Mouse (Mus musculus): ENCODE data around the gene Pdzrn3.
A peak's percentile ranks its signal among the peaks of the same experiment; 100 is the strongest.

Pdzrn3 gene

DNA sequence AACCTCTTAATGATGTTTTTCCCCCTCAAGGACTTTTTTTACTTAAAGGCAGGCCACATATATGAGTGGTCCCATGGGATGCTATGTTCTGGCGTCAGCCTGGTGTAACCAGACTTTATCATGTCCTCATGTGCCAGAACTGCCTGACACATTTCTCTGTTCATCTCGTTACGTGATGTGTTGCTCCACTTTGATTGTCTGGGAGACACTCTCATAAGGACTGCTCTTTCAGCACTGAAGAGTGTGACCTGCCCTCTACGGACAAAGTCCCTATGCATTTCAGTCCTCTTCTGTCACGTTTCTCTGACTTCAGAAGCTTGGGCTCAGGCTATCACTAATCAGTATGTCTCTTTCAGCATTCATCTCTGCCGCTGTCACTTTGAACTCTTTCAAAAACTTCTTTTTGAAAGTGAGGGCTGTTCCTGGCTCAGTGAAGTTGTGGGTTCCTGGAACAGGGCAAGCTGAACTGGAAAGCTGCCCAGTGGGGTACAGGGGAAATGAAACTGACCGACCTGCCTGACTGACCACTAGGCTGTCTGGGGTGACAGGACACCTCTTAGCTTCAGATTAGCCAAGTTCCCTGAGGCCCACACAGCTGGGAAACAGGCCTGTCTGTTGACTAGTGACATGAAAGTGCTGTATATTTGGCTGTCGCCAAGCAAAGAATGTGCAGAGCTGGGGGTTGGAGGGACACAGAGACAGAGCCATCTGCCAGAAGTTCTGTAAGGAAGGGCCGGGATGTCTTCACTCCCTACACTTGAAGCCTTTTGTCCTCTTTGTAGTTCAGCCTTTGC is 10.7 kb downstream of the Pdzrn3 start:
- no peak for DNase-seq (ENCODE audit: low spot score in 2 of 2)

DNA sequence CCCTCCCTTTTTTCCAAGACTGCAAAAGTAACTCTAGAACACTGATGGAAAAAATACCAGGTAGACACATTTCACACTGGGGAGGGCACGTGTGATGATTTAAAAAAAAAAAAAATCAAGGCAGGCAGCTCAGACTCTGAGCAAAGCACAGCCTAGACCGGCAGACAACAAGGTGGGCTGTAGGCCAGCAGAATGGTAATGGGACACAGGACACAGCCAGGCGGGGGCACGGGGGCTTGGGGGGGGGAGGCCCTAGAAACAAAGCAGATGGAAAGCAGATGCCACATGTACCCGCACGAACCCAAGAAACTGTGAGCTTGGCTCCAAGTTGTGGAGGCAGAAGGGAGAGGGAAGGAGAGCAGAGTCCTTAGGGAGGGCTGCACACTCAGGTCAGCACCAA is 11.9 kb downstream of the Pdzrn3 start:
- no peak for DNase-seq (ENCODE audit: low spot score in 2 of 2)

DNA sequence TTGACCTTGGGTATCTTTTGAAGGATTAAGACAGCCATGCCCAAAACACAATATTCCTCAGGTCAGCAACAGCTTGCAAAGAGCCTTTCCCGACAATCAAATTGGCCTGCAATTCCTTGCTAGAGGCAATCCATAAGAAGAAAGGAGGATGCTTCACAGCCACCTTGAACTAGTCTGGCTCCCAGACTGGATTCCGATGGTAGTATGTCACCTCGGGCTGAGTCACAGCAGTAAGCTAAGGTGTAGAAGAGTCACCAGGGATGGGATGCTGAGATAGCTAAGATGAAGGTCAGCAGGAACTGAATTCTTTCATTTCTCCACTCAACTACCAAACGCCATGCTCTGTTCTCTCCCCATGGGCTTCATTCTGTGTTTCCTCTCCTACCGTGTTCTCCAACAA is 13.8 kb downstream of the Pdzrn3 start:
- no peak for DNase-seq (ENCODE audit: low spot score in 2 of 2)

DNA sequence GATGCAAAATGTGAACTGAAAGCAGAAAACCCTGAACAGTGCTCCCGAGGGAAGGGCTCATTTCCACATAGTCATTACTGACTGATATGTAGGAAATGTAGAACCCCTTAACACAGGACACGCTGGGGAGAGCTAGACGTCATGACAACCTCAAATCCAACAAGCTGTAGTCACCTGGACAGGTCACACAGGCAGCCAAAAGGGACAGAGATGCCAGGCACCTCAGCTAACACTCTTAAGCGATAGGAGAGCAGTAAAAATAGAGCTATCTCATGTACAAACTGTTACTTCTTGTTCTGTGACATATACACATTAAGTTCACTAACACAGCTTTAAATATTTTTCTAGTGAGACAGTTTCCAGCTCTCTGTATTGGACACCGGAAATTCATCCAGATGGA is 15.0 kb downstream of the Pdzrn3 start:
- no peak for DNase-seq (ENCODE audit: low spot score in 2 of 2)

DNA sequence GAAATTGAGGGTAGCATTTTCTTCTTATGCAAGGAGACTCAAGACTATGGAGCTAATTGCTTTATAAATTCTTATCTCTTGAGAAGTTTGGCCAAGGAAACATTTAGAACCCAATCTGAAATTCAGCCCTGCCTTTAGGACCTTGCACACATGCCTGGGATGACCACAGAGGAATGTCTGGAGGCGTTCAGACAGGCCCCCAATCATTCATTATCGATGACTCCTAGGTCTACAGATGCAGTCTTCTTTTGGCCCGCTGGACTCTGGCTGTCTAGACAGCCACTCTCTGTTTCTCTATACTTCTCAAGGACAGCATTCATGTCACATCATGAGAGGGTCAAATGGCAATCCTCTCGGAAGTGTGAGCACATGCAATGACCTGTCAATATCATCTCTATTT is 15.4 kb downstream of the Pdzrn3 start:
- no peak for DNase-seq (ENCODE audit: low spot score in 2 of 2)

DNA sequence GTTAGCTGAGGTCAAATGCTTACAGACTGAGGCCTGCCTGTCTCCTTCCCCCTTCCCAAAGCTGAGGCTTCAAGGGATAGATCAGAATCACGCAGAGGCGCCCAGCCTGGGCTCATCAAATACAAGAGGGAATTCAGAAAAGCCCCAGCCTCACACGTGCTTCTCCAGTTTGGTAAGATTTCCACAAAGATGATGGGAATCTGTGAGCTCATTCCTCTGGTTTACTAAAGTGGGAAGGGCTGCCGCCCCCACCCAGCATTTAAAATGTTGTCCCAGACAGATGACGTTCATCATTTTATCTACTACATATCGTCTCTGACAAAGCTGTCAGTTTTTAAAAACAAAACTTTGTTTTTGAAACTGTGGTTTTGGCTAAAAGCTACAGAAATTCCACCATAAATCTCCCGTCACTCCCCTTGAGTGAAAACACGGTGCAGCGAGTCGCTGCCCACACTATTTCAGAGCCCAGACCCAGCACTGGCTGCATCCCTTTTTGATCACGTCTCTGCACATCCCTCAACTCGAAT is 17.4 kb downstream of the Pdzrn3 start:
- no peak for DNase-seq (ENCODE audit: low spot score in 2 of 2)

DNA sequence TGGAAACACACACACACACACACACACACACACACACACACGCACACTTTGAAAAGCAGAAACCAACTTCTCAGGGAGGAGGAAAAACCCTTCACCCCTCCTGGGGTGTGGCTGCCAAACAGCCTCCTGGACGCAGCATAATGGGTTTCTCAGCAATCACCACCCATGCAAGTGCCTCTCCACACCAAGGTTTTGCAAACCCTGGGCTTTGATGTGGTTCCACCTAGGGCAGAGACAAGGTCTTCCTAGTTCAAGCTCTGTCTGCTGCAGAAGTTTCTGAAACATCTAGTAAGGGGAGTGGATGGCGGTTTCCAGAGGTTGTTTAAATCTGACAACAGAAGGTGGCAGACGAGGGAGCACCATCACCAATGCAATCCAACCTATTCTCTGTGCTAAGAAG is 18.1 kb downstream of the Pdzrn3 start:
- no peak for DNase-seq (ENCODE audit: low spot score in 2 of 2)

DNA sequence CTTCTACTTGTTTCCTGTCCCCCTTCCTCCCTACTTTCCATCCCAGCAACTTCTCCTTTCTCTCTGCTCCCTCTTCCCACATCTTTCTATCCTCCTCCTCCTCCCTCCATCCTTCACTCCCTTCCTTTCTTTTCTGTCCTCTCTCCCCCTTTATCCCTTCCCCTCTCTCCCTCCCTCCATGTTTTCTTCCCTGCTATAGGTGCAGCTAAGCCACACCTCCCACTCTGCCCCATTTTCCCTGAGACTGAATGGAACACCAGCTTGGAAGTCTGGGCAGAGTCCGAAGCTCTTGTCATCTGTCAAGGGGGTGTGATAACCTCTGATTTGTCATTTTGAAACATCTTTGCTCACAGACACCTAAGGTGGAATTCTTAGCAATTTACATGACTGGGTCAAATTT is 22.8 kb downstream of the Pdzrn3 start:
- DNase-seq (ENCODE audit: low spot score in 2 of 2) = no peak

DNA sequence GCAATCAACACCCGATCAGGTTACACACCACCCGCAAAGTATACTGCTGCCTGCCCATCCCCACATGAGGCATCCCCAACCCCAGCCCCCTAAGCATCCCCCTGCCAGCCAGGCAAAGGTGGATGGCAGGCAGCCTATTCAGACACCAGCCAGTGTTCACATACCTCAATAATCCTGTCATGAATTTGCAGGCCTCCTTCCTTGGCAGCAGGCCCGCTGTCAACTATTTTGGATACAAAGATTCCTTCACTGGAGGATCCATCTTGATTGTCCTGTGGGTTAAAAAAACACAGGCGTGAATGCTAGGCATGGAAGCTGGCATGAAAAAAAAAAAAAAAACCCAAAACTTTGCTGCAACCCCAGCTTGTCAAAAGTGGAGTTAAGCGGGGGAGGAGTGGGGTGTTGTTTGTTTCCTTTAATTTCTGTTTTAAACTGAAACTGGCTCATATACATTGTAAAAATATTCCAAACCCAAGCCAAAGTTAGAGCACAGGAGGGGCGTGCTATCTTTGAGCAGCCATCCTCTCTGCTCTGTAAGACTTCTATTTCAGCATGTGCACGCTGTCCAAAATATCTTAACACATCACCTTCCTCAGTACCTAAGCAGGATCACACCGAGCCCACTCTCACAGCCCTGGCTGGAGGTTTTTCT is 23.3 kb downstream of the Pdzrn3 start:
- DNase-seq (ENCODE audit: low spot score in 2 of 2) = peak; percentile 42 to 65

DNA sequence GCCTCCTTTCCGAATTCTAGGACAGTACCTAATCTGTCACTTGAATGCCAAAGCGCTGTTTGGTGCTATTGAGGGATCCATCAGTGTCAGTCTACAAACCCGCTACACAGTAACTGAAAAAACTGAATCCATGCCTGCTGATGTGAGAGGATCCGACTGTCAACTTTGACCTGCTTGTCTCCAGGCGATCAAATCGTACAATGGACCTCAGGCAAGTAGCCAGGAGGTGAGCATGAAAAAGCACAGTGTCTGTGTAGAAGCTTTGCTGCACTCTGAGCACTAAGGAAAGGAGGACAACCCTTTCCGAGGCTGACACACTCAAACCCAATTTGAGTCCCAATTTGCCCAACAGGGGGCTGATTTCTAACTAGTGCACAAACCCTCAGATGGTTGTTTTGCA is 24.0 kb downstream of the Pdzrn3 start:
- no peak for DNase-seq (ENCODE audit: low spot score in 2 of 2)

DNA sequence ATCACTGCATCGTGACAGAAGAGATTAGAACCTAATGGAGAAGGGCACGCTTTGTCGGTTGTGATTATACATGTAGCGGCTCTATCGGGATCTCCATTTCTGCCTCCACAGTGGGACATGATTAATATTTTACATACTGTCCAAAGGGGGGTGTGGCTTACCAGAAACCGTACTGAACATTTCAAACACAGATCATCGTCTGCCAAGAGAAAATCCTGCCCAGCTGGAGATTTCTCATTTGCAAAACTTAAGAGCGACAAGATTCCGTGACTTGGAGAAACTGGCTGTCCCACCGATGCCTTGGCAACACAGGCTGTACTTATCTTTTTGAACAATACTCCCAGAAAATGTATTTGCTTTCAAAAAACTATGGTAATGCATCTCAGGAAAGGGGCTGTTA is 25.1 kb downstream of the Pdzrn3 start:
- DNase-seq (ENCODE audit: low spot score in 2 of 2) = no peak

DNA sequence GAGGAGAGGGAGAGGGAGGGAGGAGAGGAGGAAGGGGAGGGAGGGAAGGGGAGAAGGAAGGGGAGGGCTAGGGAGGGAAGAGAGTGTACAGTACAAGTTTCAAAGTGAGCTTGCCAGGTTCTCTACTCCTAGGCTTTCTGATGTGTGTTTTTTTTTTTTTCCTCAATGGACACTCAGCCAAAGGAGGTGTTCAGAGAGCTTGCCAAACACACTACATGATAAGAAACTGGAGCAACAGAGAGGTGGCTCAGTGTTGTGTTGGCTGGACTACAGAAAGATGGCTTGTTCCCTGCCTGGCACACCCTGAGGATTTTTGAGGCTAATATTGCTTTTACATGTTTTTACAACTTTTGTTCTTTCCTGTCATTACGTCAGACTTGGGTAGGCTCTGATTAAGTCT is 26.6 kb downstream of the Pdzrn3 start:
- DNase-seq (ENCODE audit: low spot score in 2 of 2) = no peak

DNA sequence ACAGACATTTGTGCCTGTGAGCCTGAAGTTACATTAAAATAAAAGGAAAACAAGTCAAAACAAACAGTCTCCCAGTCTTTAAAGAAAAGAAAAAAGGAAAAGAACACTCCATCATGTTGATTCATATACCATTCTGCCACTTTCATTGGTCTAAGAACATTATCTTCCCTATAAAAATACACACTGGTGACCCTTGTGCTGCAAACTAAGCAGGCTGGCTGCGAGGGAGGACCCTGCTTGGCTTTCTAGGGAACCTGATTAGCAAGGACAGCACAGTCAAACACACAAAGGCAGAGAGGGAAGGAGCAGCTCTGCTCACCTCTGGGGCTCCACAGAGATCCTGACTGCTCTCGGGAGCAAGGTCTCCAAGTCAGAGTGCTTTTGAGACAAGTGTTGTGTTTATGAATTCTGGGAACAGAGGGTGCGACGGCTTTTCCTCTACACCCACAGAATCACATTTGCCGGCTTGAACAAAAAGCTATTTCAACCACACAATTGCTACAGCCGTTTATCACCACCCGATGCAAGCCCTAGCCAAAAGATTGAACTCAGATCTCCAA is 27.2 kb downstream of the Pdzrn3 start:
- DNase-seq (ENCODE audit: low spot score in 2 of 2) = no peak

DNA sequence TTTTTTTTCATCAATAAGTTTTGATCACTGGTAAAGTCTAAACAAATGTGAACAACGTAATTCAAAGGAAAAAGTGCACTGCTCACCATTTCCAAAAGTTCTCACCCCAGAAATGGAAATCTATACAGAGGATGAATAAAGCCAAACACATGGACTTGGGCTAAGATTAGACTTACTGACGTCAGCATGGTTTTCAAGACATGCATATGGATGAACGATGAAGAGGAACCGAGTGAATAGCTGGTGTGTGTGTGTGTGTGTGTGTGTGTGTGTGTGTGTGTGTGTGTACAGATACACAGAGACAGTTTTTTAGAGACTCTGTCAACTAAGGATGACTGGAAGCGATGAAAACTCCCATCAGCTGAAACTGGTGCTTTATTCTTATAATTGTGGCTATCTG is 29.2 kb downstream of the Pdzrn3 start:
- no peak for DNase-seq (ENCODE audit: low spot score in 2 of 2)

DNA sequence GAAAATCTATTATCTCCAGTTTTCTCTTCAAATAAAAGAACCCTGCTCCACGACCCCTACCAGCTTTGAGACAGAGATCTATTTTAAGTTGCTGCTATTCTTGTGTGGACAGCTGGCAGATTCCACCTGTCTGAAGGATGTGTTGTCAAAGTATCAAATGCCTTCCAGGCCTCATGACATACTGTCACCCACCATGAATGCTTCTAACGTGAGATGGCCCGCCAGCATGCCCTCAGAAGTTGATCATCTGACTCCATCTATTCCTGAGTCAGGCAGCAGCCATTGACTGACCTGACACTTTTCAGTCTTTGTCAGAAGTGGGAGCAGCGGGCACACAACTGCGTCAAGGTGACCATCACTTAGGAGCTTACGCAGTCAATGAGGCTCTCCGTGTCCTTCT is 37.6 kb downstream of the Pdzrn3 start:
- DNase-seq (ENCODE audit: low spot score in 2 of 2) = no peak

DNA sequence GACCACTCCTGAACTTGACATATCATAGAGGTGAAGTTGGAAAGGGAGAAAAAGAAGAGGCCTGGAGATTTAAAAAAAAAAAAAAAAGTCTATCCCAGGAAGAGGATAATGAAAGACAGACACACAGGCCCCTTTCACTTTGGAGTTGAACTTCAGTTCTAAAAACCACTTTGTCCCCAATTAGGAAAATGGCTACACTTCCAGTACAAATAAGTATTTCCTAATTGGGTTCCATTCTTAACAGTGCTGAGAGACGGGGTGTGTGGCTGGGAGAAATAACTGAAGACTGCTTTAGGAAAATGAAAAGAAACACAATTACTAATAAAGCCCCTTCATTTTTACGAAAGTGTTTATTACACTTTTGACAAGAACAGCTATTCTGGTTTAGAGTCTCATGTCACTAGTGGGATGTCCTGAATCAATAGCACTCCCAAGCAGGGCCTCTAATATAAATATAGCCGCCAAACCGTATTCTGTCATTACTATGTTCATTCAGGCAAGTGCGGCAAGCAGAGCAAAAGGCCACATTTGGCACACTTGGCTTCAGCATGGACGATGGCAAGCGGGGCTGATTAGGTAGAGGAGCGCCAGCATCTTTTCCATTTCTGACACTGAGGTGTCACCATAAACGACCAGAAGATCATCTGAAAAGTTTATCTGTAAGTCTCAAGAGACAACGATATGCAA is 39.7 kb downstream of the Pdzrn3 start:
- no peak for DNase-seq (ENCODE audit: low spot score in 2 of 2)

DNA sequence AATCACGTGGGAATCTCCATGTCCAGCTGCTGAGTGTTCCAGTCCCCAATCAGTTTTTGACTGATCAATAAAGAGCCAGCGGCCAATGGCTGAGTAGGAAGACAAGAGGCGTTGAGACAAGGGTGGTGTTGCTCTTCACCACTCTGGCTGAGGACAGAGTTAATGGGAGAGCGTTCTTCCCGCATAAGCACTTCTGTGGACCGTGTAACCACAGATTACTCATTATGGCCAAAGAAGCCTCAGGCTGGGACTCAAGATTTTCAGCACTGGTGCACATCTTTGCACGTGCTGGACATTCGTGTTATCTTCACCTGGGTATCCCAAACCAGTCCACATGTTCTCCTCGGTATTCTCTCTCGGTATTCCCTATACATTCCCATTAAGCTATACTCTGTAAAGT is 41.0 kb downstream of the Pdzrn3 start:
- DNase-seq (ENCODE audit: low spot score in 2 of 2) = no peak

DNA sequence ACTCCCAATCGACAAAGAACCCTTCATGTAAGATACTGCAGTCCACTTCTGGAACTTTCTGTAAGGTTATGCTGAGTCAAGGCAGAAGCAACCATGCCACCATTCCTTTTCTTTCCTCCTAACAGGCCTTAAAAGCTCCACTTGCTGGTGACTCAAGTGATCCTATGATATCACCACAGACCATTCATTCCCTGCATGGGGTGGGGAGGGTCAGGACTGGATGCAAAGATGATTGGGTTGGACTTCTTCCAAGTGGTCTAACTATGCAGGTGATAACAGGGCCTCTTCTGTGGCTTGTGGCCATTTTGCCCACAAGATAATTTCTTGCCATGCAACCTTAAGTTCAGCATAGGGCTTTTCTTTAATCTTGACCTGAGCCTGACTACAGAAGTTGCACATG is 42.0 kb downstream of the Pdzrn3 start:
- no peak for DNase-seq (ENCODE audit: low spot score in 2 of 2)

DNA sequence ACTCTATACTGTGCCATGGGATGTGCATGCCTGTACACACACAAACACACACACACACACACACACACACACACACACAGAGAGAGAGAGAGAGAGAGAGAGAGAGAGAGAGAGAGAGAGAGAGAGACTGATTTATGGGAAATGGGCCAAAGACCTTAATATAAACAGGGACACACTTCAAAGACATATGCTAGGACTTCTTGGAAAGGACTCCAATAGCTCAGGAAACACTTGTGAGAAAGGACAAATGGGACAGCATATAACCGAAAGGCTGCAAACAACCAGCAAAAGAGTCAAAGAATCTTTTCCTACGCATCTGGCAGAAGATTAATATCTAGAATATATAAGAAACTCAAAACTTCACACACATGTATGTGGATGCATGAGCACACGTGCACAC is 43.2 kb downstream of the Pdzrn3 start:
- no peak for DNase-seq (ENCODE audit: low spot score in 2 of 2)

DNA sequence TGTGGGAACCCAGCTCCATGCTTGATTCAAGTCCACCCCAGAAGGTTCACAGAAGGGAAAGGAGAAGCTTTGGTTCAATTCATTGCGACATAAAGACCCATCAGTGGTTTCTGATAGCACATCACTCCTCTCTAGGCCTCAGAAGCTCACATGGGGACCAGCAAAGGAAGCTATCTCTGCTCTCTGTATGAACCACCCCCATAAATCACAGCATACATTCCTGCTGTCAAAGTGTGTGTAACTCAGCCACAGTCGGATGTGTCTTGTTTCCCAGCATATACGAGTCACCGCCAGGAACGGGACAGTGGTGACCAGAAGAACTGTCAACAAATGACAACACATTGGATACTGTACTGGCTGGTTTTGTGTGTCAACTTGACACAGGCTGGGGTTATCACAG is 47.3 kb downstream of the Pdzrn3 start:
- no peak for DNase-seq (ENCODE audit: low spot score in 2 of 2)

DNA sequence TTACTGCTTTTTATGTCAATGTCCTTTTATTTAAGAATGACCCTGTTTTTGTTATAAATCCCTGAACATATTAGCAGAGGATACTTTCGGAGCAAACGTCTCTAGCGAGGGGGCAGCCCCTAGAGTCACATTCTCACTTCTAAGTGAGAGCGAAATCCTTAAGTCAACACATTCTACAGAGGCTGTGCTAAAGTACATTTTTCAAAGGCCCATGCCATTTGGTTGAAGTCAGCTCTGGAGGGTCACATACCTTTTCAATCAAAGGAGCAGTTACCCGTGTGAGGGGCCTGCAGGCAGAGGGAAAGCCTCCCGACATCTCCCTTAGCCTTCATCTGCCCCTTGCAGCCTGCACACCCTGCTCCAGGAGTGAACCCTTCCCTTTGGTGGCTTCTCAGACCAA is 48.2 kb downstream of the Pdzrn3 start:
- no peak for DNase-seq (ENCODE audit: low spot score in 2 of 2)

DNA sequence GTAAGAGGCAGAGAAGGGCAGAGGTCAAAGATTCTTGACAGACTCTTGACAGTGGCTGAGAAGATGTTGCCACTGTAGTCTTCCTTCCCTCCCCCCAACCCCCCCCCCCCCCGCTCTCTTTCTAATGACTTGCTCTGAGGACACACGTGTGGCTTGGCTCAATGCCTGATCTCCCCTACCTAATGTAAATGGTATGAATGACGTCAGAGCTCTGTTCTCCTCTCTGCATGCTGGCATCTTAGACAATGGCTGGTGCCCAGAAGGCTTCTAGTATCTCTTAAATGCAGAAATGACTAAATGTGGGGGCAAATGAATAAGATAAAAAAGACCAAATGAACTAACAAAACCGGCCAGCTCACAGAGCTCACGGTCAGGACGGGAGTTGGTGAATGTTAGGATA is 49.2 kb downstream of the Pdzrn3 start:
- no peak for DNase-seq (ENCODE audit: low spot score in 2 of 2)

DNA sequence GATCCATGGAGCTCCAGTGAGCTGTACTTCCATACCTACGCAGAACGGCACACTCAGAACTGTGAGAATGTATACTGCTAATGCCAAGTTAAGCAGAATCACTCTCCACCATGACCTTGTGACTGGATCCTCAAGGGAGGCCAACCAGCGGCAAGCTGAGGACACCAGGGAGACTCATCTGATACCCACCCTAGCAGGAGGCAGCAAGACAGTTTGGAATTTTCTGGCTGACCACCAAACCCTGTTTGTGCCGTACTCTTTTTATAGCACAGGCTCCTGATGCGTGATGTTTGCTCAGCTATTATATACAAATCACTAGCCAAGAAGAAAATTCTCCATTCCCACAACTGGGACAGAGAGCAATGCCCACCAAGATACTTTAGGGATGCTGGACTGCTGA is 50.0 kb downstream of the Pdzrn3 start:
- DNase-seq (ENCODE audit: low spot score in 2 of 2) = no peak
